Comparison of ENCODE assay signal across 8 mouse cellular contexts in the genomic region with DNA sequence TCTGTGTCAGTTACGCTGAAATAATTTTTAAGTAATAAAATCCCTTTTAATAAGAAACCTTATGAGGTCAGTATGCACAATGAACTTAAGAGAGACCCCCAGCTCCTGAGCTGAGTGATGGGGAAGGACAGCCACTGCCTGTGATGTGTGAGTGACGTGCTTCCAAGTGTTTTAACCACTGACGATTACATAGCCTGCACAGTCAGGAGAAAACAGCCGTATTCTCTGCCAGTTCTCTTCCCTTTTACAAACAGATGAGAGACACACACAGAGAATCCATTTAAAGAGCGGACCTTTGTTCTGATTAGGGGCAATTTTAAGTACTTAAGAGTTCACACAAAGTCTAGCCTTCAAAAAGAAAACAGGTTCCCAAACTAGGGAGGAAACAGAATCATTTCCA. TPM values are rescaled to one million over a fixed set of nuclear protein-coding genes. Genes with fewer than 3 reads are reported as not detected.
DNase-seq lines count a peak whose midpoint lies in the region; ATAC-seq lines count a peak whose summit lies in the region.

No protein-coding gene starts in this region.

- no peaks in the 10 kb centered on the region; the same call in 1 of the 2 replicates for H3K27me3 ChIP-seq in lung, embryonic 16.5 days (ENCODE audit: control insufficient read depth, insufficient read depth, low read depth, low read length)
- H3K27me3 ChIP-seq in forebrain, embryonic 14.5 days (replicated peaks; ENCODE audit: control insufficient read depth, insufficient read depth, low read length): no peaks in the 10 kb centered on the region
- 0 out of 2 replicates have a peak, but pooled peaks cover 5% of the 10 kb centered on the region for H3K27me3 ChIP-seq in limb, embryonic 11.5 days (ENCODE audit: control insufficient read depth, insufficient read depth, low read length)
- no peaks in the 10 kb centered on the region; the same call in 1 of the 2 replicates for H3K27me3 ChIP-seq in neural tube, embryonic 14.5 days (ENCODE audit: control insufficient read depth, insufficient read depth, low read length)

- DNase-seq in lung, postnatal 4 days: no peak
- DNase-seq in forebrain, embryonic 14.5 days (ENCODE audit: low spot score): peak; percentile 33
- DNase-seq in limb, embryonic 11.5 days (ENCODE audit: low spot score): peak; percentile 21
- no peak for DNase-seq in cerebellum, adult 8-10 months
- DNase-seq in right cerebral cortex, postnatal 4 days: no peak
- DNase-seq in adrenal gland, postnatal 36 days: no peak

- H3K4me1 ChIP-seq in lung, embryonic 16.5 days (replicated peaks; ENCODE audit: control insufficient read depth, insufficient read depth, low read length): peaks cover 6% of the 10 kb centered on the region
- peaks cover 6% of the 10 kb centered on the region; the same call in 1 of the 2 replicates for H3K4me1 ChIP-seq in forebrain, embryonic 14.5 days (ENCODE audit: control insufficient read depth, insufficient read depth, low read length)
- H3K4me1 ChIP-seq in limb, embryonic 11.5 days (ENCODE audit: control insufficient read depth, insufficient read depth, low read length): no peaks in the 10 kb centered on the region
- no peaks in the 10 kb centered on the region for H3K4me1 ChIP-seq in neural tube, embryonic 14.5 days (ENCODE audit: control insufficient read depth, insufficient read depth, low read length)

- H3K4me2 ChIP-seq in lung, embryonic 16.5 days (ENCODE audit: low read depth, low read length): peak overlapping the region; percentile 96
- peak overlapping the region; percentile 96 for H3K4me2 ChIP-seq in forebrain, embryonic 14.5 days (ENCODE audit: low read length)
- H3K4me2 ChIP-seq in limb, embryonic 11.5 days (ENCODE audit: low read depth, severe bottlenecking): no peak overlapping the region
- H3K4me2 ChIP-seq in neural tube, embryonic 14.5 days (ENCODE audit: low read depth, low read length): peak overlapping the region; percentile 89

- H3K9me3 ChIP-seq in lung, embryonic 16.5 days (ENCODE audit: control insufficient read depth, low read length): no peaks in the 10 kb centered on the region
- no peaks in the 10 kb centered on the region for H3K9me3 ChIP-seq in forebrain, embryonic 14.5 days (replicated peaks; ENCODE audit: control insufficient read depth, low read length)
- H3K9me3 ChIP-seq in limb, embryonic 11.5 days (ENCODE audit: control insufficient read depth, low read length): no peaks in the 10 kb centered on the region
- no peaks in the 10 kb centered on the region for H3K9me3 ChIP-seq in neural tube, embryonic 14.5 days (ENCODE audit: control insufficient read depth, low read length)

- no peak overlapping the region for H3K4me3 ChIP-seq in lung, embryonic 16.5 days (ENCODE audit: low read length)
- peak overlapping the region; percentile 43 for H3K4me3 ChIP-seq in forebrain, embryonic 14.5 days (ENCODE audit: low read depth, low read length)
- H3K4me3 ChIP-seq in limb, embryonic 11.5 days (ENCODE audit: low read depth, low read length): no peak overlapping the region
- H3K4me3 ChIP-seq in neural tube, embryonic 14.5 days (ENCODE audit: low read depth, low read length): peak overlapping the region; percentile 41

- no peak overlapping the region for H3K9ac ChIP-seq in lung, embryonic 16.5 days (ENCODE audit: low read length)
- peak overlapping the region; percentile 80; the same call in 1 of the 2 replicates for H3K9ac ChIP-seq in forebrain, embryonic 14.5 days (ENCODE audit: low read length)
- H3K9ac ChIP-seq in limb, embryonic 11.5 days (ENCODE audit: low read length): no peak overlapping the region
- H3K9ac ChIP-seq in neural tube, embryonic 14.5 days (replicated peaks; ENCODE audit: low read depth, low read length): peak overlapping the region; percentile 64; the same call in 1 of the 2 replicates

- ATAC-seq in lung, embryonic 16.5 days (ENCODE audit: low read depth): no peak
- ATAC-seq in forebrain, embryonic 14.5 days: peak; percentile 49; the same call in 1 of the 2 replicates
- ATAC-seq in limb, embryonic 11.5 days (ENCODE audit: insufficient number of reproducible peaks, low FRiP score, low TSS enrichment, low read depth): no peak
- ATAC-seq in neural tube, embryonic 14.5 days (ENCODE audit: low read depth): peak; percentile 56; the same call in 1 of the 2 replicates

- no peaks in the 10 kb centered on the region for H3K36me3 ChIP-seq in lung, embryonic 16.5 days (ENCODE audit: control insufficient read depth, insufficient read depth, low read length)
- H3K36me3 ChIP-seq in forebrain, embryonic 14.5 days (ENCODE audit: control insufficient read depth, insufficient read depth, low read length): no peaks in the 10 kb centered on the region
- H3K36me3 ChIP-seq in limb, embryonic 11.5 days (ENCODE audit: control insufficient read depth, insufficient read depth, low read length): no peaks in the 10 kb centered on the region
- H3K36me3 ChIP-seq in neural tube, embryonic 14.5 days (ENCODE audit: control insufficient read depth, insufficient read depth, low read length): no peaks in the 10 kb centered on the region

- WGBS in lung, embryonic 16.5 days: 37% methylated on average over 5 of the region's 5 CpGs
- WGBS in forebrain, embryonic 14.5 days: 31% methylated on average over 5 of the region's 5 CpGs
- WGBS in limb, embryonic 11.5 days: 47% methylated on average over 5 of the region's 5 CpGs
- WGBS in neural tube, embryonic 14.5 days: 28% methylated on average over 5 of the region's 5 CpGs

- no peak overlapping the region for H3K27ac ChIP-seq in lung, embryonic 16.5 days (ENCODE audit: low read length)
- no peak overlapping the region for H3K27ac ChIP-seq in forebrain, embryonic 14.5 days (ENCODE audit: low read depth, low read length)
- H3K27ac ChIP-seq in limb, embryonic 11.5 days (replicated peaks; ENCODE audit: low read depth, low read length): no peak overlapping the region
- H3K27ac ChIP-seq in neural tube, embryonic 14.5 days (ENCODE audit: low read depth, low read length): no peak overlapping the region

RNA-seq across cellular contexts. Expression of a gene that starts 0.5 kb away (rescaled TPM):
- polyA plus RNA-seq in lung, embryonic 16.5 days (2015; fragmentation: Nextera tagmentation; extraction: Ambion mirVana): 5.7 and 6.7 TPM in 2 replicates
- 0.79 and 1.3 TPM in 2 replicates for polyA plus RNA-seq in forebrain, embryonic 14.5 days (2014; fragmentation: Nextera tagmentation; extraction: Ambion mirVana)
- polyA plus RNA-seq in limb, embryonic 11.5 days (2014; fragmentation: Nextera tagmentation; extraction: Ambion mirVana): 0.21 and 0.23 TPM in 2 replicates
- polyA plus RNA-seq in neural tube, embryonic 14.5 days (2014; fragmentation: Nextera tagmentation; extraction: Ambion mirVana): 5.1 and 7.3 TPM in 2 replicates
- 10 to 100 TPM in 1 of 2 experiments, 1 to 10 TPM in 1; 5.8 to 10.1 TPM for total RNA-seq in adrenal gland, postnatal 36 days (2021)

RNA-seq across cellular contexts. Expression of a gene that starts 52.6 kb away (rescaled TPM):
- 3.6 and 3.7 TPM in 2 replicates for polyA plus RNA-seq in lung, embryonic 16.5 days (2015; fragmentation: Nextera tagmentation; extraction: Ambion mirVana)
- 0.70 and 1.0 TPM in 2 replicates for polyA plus RNA-seq in forebrain, embryonic 14.5 days (2014; fragmentation: Nextera tagmentation; extraction: Ambion mirVana)
- not detected in 2 replicates for polyA plus RNA-seq in limb, embryonic 11.5 days (2014; fragmentation: Nextera tagmentation; extraction: Ambion mirVana)
- 0.27 and 0.99 TPM in 2 replicates for polyA plus RNA-seq in neural tube, embryonic 14.5 days (2014; fragmentation: Nextera tagmentation; extraction: Ambion mirVana)
- under 1 TPM; 0.13 to 0.17 TPM for total RNA-seq in adrenal gland, postnatal 36 days (2021)

RNA-seq across cellular contexts. Expression of a gene that starts 52.8 kb away (rescaled TPM):
- polyA plus RNA-seq in lung, embryonic 16.5 days (2015; fragmentation: Nextera tagmentation; extraction: Ambion mirVana): 4.0 and 4.1 TPM in 2 replicates
- 6.1 and 7.9 TPM in 2 replicates for polyA plus RNA-seq in forebrain, embryonic 14.5 days (2014; fragmentation: Nextera tagmentation; extraction: Ambion mirVana)
- 6.0 and 7.6 TPM in 2 replicates for polyA plus RNA-seq in limb, embryonic 11.5 days (2014; fragmentation: Nextera tagmentation; extraction: Ambion mirVana)
- 8.3 and 9.4 TPM in 2 replicates for polyA plus RNA-seq in neural tube, embryonic 14.5 days (2014; fragmentation: Nextera tagmentation; extraction: Ambion mirVana)
- 10 to 100 TPM; 15.1 to 15.9 TPM for total RNA-seq in adrenal gland, postnatal 36 days (2021)

Comparison
In these comparisons a context has a peak if more than half of its experiments do, and no peak if none do; other contexts are left out.
1. ATAC-seq: peak in forebrain, embryonic 14.5 days (single experiment) and neural tube, embryonic 14.5 days (single experiment); none in lung, embryonic 16.5 days (single experiment) and limb, embryonic 11.5 days (single experiment).
2. H3K4me3 ChIP-seq: peak in forebrain, embryonic 14.5 days (single experiment) and neural tube, embryonic 14.5 days (single experiment); none in lung, embryonic 16.5 days (single experiment) and limb, embryonic 11.5 days (single experiment).
3. H3K9ac ChIP-seq: peak in forebrain, embryonic 14.5 days (single experiment) and neural tube, embryonic 14.5 days (single experiment); none in lung, embryonic 16.5 days (single experiment) and limb, embryonic 11.5 days (single experiment).
4. DNase-seq: peak in forebrain, embryonic 14.5 days (single experiment) and limb, embryonic 11.5 days (single experiment); none in lung, postnatal 4 days (0 of 2), cerebellum, adult 8-10 months (single experiment), right cerebral cortex, postnatal 4 days (single experiment) and adrenal gland, postnatal 36 days (0 of 2).